Mouse (Mus musculus) forebrain, embryonic 13.5 days (tissue): ENCODE data around the gene Rad50. TPM values are rescaled to one million over a fixed set of nuclear protein-coding genes. Genes with fewer than 3 reads are reported as not detected.

ENCODE experiments used
- ATAC-seq: fragments of 200-750 bp; cut with Nextera tagmentation; 2 replicates; pipeline ENCODE4 v1.8.0; 2017
- H3K27ac ChIP-seq: fragments of 300-500 bp; sonication (generic); 2 replicates; pipeline ENCODE4 v1.5.1; 2015; ENCODE audit warnings: inconsistent platforms, mild to moderate bottlenecking, moderate library complexity
- H3K27me3 ChIP-seq: fragments of 300-500 bp; sonication (generic); 2 replicates; pipeline ENCODE4 v1.6.1; 2015; ENCODE audit warnings: mild to moderate bottlenecking, inconsistent platforms
- H3K36me3 ChIP-seq: fragments of 300-500 bp; sonication (generic); 2 replicates; pipeline ENCODE4 v1.6.1; 2015; ENCODE audit warnings: mild to moderate bottlenecking, inconsistent platforms; ENCODE audit not compliant: poor library complexity, severe bottlenecking
- H3K4me1 ChIP-seq: fragments of 300-500 bp; sonication (generic); 2 replicates; pipeline ENCODE4 v1.6.1; 2015; ENCODE audit warnings: inconsistent platforms
- H3K4me2 ChIP-seq: fragments of 300-500 bp; sonication (generic); 2 replicates; pipeline ENCODE4 v1.6.1; 2015; ENCODE audit warnings: inconsistent platforms, mild to moderate bottlenecking, moderate library complexity
- H3K4me3 ChIP-seq: fragments of 300-500 bp; sonication (generic); 2 replicates; pipeline ENCODE4 v1.5.1; 2015; ENCODE audit warnings: mild to moderate bottlenecking, inconsistent platforms
- H3K9ac ChIP-seq: fragments of 300-500 bp; sonication (generic); 2 replicates; pipeline ENCODE4 v1.6.1; 2015; ENCODE audit warnings: mild to moderate bottlenecking, inconsistent platforms
- H3K9me3 ChIP-seq: fragments of 300-500 bp; sonication (generic); replicated peaks from 2 replicates; pipeline ENCODE4 v1.6.1; 2016; ENCODE audit warnings: inconsistent platforms
- WGBS: fragments of 180-500 bp; shearing (Covaris S2); methylation state at CpG from one replicate; pipeline ENCODE4 v1.1.7; 2015; 5-methylcytosine and 5-hydroxymethylcytosine counted together
- polyA plus RNA-seq: library from polyadenylated mRNA; unstranded; fragments of >200 nt; fragmentation: Nextera tagmentation; extraction: Ambion mirVana; gene quantifications from 2 replicates; pipeline ENCODE4 v1.2.1, GENCODE M21; 2015

Rad50 gene
- polyA plus RNA-seq, 1 experiment from 2014 or later, result 17.7 TPM

DNA sequence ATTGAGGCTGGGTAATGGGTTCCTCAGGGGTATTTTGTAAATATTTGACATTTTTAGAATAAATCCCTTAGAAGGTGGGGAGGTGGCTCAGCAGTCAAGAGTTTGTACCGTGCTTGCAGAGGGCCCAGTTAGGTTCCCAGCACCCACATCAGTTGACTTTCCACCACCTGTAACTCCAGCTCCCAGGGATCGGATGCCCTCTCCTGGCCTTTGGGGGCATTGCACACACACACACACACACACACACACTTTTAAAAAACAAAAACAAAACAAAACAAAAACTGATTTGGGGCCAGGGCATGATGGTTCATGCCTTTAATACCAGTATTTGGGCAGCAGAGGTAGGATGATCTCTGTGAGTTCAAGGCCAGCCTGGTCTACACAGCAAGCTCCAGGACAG is 83.0 kb downstream of the Rad50 start:
- Histone ChIP-seq H3K9me3 (no peaks in the 10 kb centered on the region; the same call in 1 of the 2 replicates), H3K36me3 (no peaks in the 10 kb centered on the region), H3K4me3 (no peak overlapping the region), H3K4me1 (no peaks in the 10 kb centered on the region), H3K27me3 (no peaks in the 10 kb centered on the region), H3K9ac (no peak overlapping the region), H3K27ac (no peak overlapping the region), H3K4me2 (no peak overlapping the region)
- ATAC-seq, result no peak
- 88% methylated on average over 2 of the region's 2 CpGs for WGBS

DNA sequence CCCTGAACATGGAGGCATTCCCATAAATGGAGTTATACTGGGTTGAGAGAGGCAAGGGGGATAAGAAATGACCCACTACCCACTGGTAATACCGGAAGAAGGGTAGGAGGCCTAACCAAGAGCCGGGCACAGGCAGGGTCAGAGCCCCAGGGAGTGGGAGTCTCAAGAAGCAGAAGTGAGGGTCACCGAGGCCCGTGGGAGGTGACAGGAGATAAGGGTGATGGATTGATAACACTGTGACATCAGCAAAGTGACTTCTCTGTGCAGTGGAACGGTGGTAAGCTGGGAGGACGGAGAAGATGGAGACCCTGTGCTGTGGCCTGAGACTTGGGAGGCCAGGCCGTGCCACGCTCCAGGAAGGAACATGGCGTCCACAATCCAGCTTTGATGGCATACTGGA is 83.5 kb downstream of the Rad50 start:
- no peaks in the 10 kb centered on the region for H3K4me1 ChIP-seq

DNA sequence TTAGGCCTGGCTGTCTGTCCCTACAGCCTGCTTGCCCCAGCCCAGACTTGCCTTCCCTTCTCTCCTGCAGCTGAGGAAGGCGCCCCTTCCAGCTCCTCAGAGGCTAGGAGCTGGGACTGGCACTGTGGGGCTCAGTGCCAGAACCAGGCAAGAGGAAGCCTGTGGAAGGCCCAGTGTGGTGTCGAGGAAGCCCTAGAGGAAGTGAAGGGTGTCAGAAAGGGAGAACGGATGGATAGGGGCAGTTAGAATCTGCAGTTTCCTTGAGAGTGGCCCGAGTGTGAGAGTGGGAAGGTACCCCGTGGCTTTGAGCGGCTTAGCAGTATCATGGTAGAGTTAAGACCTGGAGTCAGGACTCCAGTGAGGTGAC is 84.7 kb downstream of the Rad50 start:
- 80% methylated on average over 6 of the region's 6 CpGs for WGBS

More for the DNA sequence above, 83.5 kb downstream of the Rad50 start:
- no peak for ATAC-seq
- Histone ChIP-seq H3K4me2 (no peak overlapping the region), H3K9me3 (no peaks in the 10 kb centered on the region; the same call in 1 of the 2 replicates), H3K27ac (no peak overlapping the region), H3K9ac (no peak overlapping the region), H3K27me3 (no peaks in the 10 kb centered on the region), H3K36me3 (no peaks in the 10 kb centered on the region), H3K4me3 (no peak overlapping the region)
- 95% methylated on average over 9 of the region's 9 CpGs for WGBS

DNA sequence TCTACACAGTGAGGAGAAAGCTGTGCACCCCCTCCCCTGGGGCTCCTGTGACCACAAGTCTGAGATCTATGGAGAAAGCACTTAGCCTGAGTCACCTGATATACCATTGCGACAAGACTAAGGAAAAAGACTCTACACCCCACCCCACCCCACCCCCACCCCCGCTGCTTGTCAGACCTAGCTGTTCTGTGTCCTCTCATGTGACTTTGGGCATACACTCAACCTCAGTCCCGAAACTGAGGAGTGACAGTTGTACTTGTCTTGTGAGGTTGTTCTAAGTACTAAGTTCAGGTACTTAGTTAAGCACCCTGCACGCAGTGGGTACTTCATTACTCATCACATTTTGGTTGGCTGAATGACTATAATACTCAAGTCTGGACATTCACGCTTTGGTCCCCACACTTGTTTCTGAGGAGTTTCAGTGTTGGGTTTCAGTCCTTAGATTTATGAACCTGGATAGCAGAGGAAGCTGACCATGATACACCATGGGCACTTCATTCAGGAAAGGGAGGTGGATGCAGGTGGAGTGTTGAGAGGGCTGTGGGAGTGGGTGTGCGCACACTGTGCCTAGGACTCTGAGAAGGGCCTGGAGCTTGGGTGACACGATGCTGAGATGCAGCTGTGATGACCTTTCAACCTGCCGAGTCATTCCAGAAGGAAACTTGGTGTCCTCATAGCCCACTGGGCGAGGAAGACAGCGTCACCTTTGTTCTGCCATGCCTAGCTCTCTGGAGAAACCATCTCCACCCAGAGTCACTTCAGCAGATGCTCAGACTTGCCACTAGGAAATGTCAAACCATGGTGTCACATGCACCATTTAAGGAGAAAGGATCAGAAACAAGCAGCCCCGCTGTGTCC is 85.3 kb downstream of the Rad50 start:
- Histone ChIP-seq H3K4me3 (no peak overlapping the region), H3K9me3 (no peaks in the 10 kb centered on the region; the same call in 1 of the 2 replicates), H3K4me2 (no peak overlapping the region), H3K27me3 (no peaks in the 10 kb centered on the region), H3K4me1 (no peaks in the 10 kb centered on the region), H3K27ac (no peak overlapping the region), H3K9ac (no peak overlapping the region), H3K36me3 (no peaks in the 10 kb centered on the region)
- ATAC-seq, result no peak
- WGBS, result 87% methylated on average over 11 of the region's 11 CpGs

More for the DNA sequence above, 84.7 kb downstream of the Rad50 start:
- no peak for ATAC-seq
- Histone ChIP-seq H3K4me2 (no peak overlapping the region), H3K4me1 (no peaks in the 10 kb centered on the region), H3K4me3 (no peak overlapping the region), H3K9me3 (no peaks in the 10 kb centered on the region; the same call in 1 of the 2 replicates), H3K36me3 (no peaks in the 10 kb centered on the region), H3K27ac (no peak overlapping the region), H3K9ac (no peak overlapping the region), H3K27me3 (no peaks in the 10 kb centered on the region)

DNA sequence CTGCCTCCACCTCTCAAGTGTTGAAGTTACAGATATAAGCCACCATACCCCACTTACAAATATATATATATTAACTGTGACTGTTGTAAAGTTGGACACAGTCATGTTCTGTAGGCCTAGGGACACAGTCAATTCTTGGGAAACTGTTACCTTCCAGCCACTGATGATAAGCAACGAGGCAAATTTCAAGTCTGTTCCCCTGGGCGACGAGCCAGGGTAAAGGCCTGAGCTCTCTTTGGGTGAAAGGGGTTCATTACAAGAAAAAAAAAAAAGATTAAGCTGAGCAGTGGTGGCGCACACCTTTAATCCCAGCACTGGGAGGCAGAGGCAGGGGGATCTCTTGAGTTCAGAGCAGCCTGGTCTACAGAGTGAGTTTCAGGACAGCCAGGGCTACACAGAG is 87.0 kb downstream of the Rad50 start:
- no peak overlapping the region for H3K4me3 ChIP-seq
- no peaks in the 10 kb centered on the region for H3K27me3 ChIP-seq
- ATAC-seq, result no peak
- no peaks in the 10 kb centered on the region; the same call in 1 of the 2 replicates for H3K9me3 ChIP-seq
- no peaks in the 10 kb centered on the region for H3K4me1 ChIP-seq
- 86% methylated on average over 4 of the region's 4 CpGs for WGBS
- H3K4me2 ChIP-seq, result no peak overlapping the region
- H3K9ac ChIP-seq, result no peak overlapping the region
- no peaks in the 10 kb centered on the region for H3K36me3 ChIP-seq
- H3K27ac ChIP-seq, result no peak overlapping the region

DNA sequence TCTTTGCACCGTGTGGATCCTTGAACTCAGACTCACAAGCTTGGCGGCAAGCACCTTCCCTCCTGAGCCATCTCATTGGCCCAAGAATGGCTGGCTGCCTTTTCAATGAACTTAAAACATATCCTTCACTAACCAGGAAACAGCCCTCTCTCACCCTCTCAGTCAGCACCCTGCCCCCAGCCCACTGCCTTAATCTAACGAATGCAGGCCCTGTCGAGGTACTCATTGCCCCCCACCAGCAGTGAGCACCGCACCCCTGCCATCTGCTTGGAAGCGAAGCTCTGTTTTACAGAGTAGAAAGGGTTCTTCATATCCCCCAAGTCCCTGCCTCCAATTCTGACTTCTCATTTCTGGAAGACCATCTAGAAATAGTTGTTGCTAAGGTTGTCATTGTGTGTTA is 87.7 kb downstream of the Rad50 start:
- Histone ChIP-seq H3K9me3 (no peaks in the 10 kb centered on the region; the same call in 1 of the 2 replicates), H3K4me2 (no peak overlapping the region), H3K27me3 (no peaks in the 10 kb centered on the region), H3K9ac (no peak overlapping the region), H3K36me3 (no peaks in the 10 kb centered on the region), H3K27ac (no peak overlapping the region), H3K4me1 (no peaks in the 10 kb centered on the region), H3K4me3 (no peak overlapping the region)
- ATAC-seq, result no peak
- WGBS, result 72% methylated on average over 6 of the region's 6 CpGs

DNA sequence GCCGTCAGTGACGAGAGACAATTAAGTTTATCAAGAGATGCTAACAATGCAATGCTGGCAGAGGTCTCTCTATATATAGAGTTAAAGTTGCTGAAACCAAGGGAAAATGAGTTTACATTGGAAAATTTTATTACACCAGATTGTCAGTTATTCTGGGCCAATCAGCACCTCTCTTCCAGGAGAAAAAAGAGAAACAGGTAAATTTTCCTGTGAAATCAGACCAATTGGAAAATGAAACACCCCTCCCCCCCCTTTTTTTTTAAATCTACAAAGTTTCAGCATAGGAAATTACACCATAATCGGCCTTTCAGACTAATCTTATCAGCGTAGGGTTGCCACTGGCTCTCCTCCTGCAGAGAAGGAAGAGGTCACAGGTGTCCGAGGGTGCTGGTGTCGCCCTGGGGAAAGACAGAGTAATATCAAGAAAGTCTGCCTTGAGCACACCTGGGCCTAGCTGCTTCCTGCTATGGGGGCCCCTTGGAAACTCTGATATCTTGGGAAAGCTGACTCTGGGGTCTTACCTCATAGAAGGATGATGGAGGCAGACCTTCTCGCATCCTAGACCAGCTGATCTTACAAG is 88.4 kb downstream of the Rad50 start, which contains the start of gene Il4:
Gene Il4 (minus strand): TSS at position 51 of the 580 bp plus-strand sequence.
- ATAC-seq, result no peak
- no peak within 1 kb of the TSS for H3K4me2 ChIP-seq
- no peaks in the 10 kb centered on the region for H3K27me3 ChIP-seq
- H3K9ac ChIP-seq, result no peak within 1 kb of the TSS
- no peaks in the 10 kb centered on the region for H3K4me1 ChIP-seq
- no peaks in the 10 kb centered on the region for H3K36me3 ChIP-seq
- H3K4me3 ChIP-seq, result no peak within 1 kb of the TSS
- 79% methylated on average over 7 of the region's 7 CpGs for WGBS
- H3K9me3 ChIP-seq, result no peaks in the 10 kb centered on the region
- no peak within 1 kb of the TSS for H3K27ac ChIP-seq

DNA sequence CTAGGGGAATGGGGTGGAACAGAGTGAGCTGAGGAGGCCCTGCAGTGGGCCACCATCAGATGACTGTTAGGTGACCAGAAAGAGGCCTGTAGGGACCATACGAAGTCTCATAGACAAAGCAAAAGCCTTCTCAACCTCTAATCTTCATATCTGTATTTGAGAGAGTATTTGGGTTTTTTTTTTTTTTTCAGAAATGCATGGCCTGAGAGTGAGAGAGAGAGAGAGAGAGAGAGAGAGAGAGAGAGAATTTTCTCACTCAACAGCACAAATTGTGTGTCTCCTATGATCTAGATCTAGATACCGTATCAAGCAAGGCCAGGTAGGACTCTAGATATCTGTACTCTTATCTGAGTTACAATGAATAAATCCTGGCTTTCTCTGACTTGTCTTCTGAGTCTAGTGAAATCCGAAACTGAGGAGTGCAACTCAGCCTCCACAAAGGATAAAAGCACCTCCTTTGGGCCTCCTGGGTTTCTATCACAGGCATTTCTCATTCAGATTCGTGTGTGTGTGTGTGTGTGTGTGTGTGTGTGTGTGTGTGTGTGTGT is 89.5 kb downstream of the Rad50 start:
- no peaks in the 10 kb centered on the region for H3K4me1 ChIP-seq
- H3K36me3 ChIP-seq, result no peaks in the 10 kb centered on the region
- no peaks in the 10 kb centered on the region for H3K9me3 ChIP-seq
- no peak overlapping the region for H3K4me2 ChIP-seq
- no peak for ATAC-seq
- H3K4me3 ChIP-seq, result no peak overlapping the region
- no peak overlapping the region for H3K9ac ChIP-seq
- no peak overlapping the region for H3K27ac ChIP-seq
- WGBS, result 64% methylated on average over 4 of the region's 4 CpGs
- H3K27me3 ChIP-seq, result no peaks in the 10 kb centered on the region

DNA sequence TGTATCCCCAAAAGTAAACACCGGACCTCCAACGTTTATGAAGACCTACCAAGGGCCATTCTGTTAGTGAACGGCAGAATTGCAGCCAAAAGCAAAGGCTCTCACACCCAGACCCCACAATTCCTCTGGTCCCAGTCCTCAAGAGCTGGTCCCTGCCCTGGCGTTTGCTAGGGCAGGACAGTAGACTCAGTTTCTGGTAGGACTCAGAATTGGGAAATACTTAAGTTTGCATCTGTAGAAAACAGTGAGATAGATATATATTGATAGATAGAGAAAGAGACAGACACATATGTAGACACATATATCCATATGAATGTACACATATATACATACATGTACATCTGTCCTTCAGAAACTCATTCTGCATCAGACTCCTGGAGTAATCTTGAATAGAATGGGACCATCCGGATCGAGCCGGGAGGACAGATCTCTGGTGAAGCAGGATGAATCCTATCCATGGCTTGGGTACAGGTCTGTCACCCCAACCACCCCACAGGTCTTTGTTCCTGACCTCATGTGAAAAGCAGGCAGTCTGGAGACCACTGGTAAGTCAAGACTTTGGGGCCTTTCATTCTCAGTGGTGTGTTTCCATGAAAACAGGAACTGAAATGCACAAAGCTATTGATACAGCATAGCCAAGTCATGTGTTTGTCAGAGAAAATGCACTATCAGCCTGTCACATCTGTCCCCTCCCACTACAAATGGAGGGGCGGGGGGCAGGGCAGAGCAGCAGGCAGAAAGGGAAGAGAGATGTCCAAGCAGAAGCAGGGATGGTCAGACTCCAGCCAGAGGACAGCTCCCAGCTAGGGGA is 90.2 kb downstream of the Rad50 start:
- Histone ChIP-seq H3K36me3 (no peaks in the 10 kb centered on the region), H3K4me2 (no peak overlapping the region), H3K4me1 (no peaks in the 10 kb centered on the region), H3K9ac (no peak overlapping the region), H3K27me3 (no peaks in the 10 kb centered on the region), H3K9me3 (no peaks in the 10 kb centered on the region), H3K27ac (no peak overlapping the region), H3K4me3 (no peak overlapping the region)
- ATAC-seq, result no peak
- 92% methylated on average over 8 of the region's 8 CpGs for WGBS

DNA sequence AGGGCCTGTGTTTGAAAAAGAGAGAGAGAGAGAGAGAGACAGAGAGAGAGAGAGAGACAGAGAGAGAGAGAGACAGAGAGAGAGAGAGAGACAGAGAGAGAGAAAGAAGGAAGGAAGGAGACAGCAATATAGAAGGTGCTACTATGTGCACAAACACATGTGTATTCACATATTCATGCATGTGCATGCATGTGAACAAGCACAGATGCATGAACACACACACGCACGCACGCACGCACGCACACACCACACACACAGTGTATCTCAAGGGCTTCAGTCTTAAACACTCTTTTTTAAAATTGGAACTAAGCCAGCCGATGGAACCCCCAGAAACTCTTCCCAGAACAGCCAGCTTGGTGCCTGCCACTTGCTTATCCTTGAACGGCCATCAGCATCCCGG is 91.5 kb downstream of the Rad50 start:
- no peaks in the 10 kb centered on the region for H3K9me3 ChIP-seq
- H3K36me3 ChIP-seq, result no peaks in the 10 kb centered on the region
- H3K4me1 ChIP-seq, result no peaks in the 10 kb centered on the region
- H3K4me3 ChIP-seq, result no peak overlapping the region
- 95% methylated on average over 8 of the region's 8 CpGs for WGBS
- no peak overlapping the region for H3K9ac ChIP-seq
- no peak overlapping the region for H3K4me2 ChIP-seq
- no peak overlapping the region for H3K27ac ChIP-seq
- ATAC-seq, result no peak
- no peaks in the 10 kb centered on the region for H3K27me3 ChIP-seq

DNA sequence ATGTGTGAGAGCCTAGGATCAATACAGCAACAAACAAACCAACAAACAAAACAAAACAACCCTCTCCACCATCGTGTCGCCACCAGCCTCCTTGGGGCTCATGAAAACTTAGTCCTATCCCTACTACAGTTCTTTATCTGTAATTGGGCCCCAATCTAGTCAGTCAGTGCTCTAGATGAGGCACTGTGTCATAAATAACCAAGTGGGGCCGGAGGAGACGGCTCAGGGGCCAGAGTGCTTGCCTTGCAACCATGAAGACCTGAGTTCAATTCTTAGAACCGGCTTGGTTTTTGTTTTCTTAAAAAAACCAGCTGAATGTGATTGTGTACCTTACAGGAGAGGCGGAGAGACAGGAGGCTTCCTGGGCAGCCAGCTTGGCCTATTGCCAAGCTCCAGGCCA is 91.9 kb downstream of the Rad50 start:
- ATAC-seq, result no peak
- WGBS, result 57% methylated on average over 6 of the region's 6 CpGs
- Histone ChIP-seq H3K4me2 (no peak overlapping the region), H3K4me3 (no peak overlapping the region), H3K36me3 (no peaks in the 10 kb centered on the region), H3K9ac (no peak overlapping the region), H3K27ac (no peak overlapping the region), H3K27me3 (no peaks in the 10 kb centered on the region), H3K4me1 (no peaks in the 10 kb centered on the region), H3K9me3 (no peaks in the 10 kb centered on the region)

DNA sequence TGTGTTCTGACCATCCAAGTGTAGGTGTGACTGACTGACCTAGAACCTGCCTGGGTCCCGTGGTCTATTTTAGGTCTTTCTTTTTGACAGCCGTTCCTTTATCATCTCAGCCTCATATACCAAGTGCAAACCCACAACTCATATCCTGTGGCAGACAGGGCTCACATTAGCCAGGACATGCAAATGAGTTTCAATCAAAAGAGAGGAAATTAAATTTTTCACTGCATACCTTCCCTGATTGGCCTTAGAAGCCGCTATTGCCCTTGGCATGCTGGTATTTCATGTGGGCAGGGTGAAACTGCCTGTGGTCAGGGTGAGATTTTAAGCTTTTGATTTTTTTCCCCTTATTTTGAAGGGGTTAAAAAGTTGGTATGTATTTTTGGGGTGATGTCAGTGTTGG is 97.4 kb downstream of the Rad50 start:
- no peak for ATAC-seq
- 85% methylated on average over 3 of the region's 3 CpGs for WGBS
- no peaks in the 10 kb centered on the region for H3K36me3 ChIP-seq
- no peaks in the 10 kb centered on the region for H3K9me3 ChIP-seq
- no peak overlapping the region for H3K27ac ChIP-seq
- peaks cover 7% of the 10 kb centered on the region for H3K4me1 ChIP-seq
- no peak overlapping the region for H3K9ac ChIP-seq
- no peak overlapping the region for H3K4me2 ChIP-seq
- H3K27me3 ChIP-seq, result no peaks in the 10 kb centered on the region
- H3K4me3 ChIP-seq, result no peak overlapping the region
